Mouse (Mus musculus) kidney, adult 2 months (tissue): ENCODE measurements at regions not wholly inside any gene's neighbourhood (a gene's known extent, or its start where the extent isn't known, plus 50 kb on each side); places are given as distances from the start of the nearest gene placed in this dataset.

Source experiments
- DNase-seq: peaks from one replicate; pipeline ENCODE4 v3.0.0; 2021
- H3K27ac ChIP-seq: fragments of 200-500 bp; 2 replicates; pipeline ENCODE4 v1.5.1; 2012; ENCODE audit warnings: low read depth, low read length, control low read depth, inconsistent platforms; ENCODE audit not compliant: insufficient read depth
- H3K27me3 ChIP-seq: fragments of 200-500 bp; replicated peaks from 2 replicates; pipeline ENCODE4 v1.6.1; 2012; ENCODE audit warnings: mild to moderate bottlenecking, moderate library complexity, low read length, inconsistent platforms; ENCODE audit not compliant: control insufficient read depth, insufficient read depth
- H3K36me3 ChIP-seq: fragments of 200-500 bp; 2 replicates; pipeline ENCODE4 v1.6.1; 2012; ENCODE audit warnings: mild to moderate bottlenecking, moderate library complexity, low read length, inconsistent platforms; ENCODE audit not compliant: control insufficient read depth, insufficient read depth
- H3K4me1 ChIP-seq: fragments of 200-500 bp; 2 replicates; pipeline ENCODE4 v1.6.1; 2011; ENCODE audit warnings: low read length; ENCODE audit not compliant: control insufficient read depth, insufficient read depth
- H3K4me3 ChIP-seq: fragments of 200-500 bp; 2 replicates; pipeline ENCODE4 v1.5.1; 2011; ENCODE audit warnings: mild to moderate bottlenecking, low read depth, low read length, control low read depth; ENCODE audit not compliant: insufficient read depth
- CTCF ChIP-seq: fragments of 200-500 bp; conservative IDR thresholded peaks from 2 replicates; pipeline ENCODE4 v1.5.1; 2011; ENCODE audit warnings: low read depth, mild to moderate bottlenecking, control low read depth, low read length, moderate library complexity, mixed read lengths; ENCODE audit not compliant: insufficient read depth, insufficient read length
- POLR2A ChIP-seq: fragments of 200-500 bp; IDR thresholded peaks from one replicate; pipeline ENCODE4 v1.6.1; 2011; ENCODE audit warnings: low read depth, low read length, control low read depth
- WGBS: fragments of 180-500 bp; shearing (Covaris S2); methylation state at CpG from one replicate; pipeline ENCODE4 v1.1.7; 2018; 5-methylcytosine and 5-hydroxymethylcytosine counted together

- WGBS: 57% methylated on average over 10 of the region's 10 CpGs
- H3K27me3 ChIP-seq: 0 out of 2 replicates have a peak, but pooled peaks cover 1% of the 10 kb centered on the region
- no peak for TF ChIP-seq CTCF
- H3K27ac ChIP-seq: no peak overlapping the region
- no peak overlapping the region for H3K4me3 ChIP-seq
- no peaks in the 10 kb centered on the region for H3K36me3 ChIP-seq
- 0 out of 2 replicates have a peak, but pooled peaks cover 1% of the 10 kb centered on the region for H3K4me1 ChIP-seq
- no peak for DNase-seq
Observed at GRCm38 (mm10) chr10:122563973-122564372, 114.6 kb upstream of the Ppm1h start.

- Histone ChIP-seq H3K36me3 (no peaks in the 10 kb centered on the region), H3K27ac (no peak overlapping the region), H3K4me1 (no peaks in the 10 kb centered on the region), H3K27me3 (0 out of 2 replicates have a peak, but pooled peaks cover 1% of the 10 kb centered on the region), H3K4me3 (no peak overlapping the region)
- no peak for TF ChIP-seq POLR2A
- no peak for TF ChIP-seq CTCF
- WGBS: 80% methylated on average over 10 of the region's 10 CpGs
- no peak for DNase-seq
Observed at GRCm38 (mm10) chr10:122564473-122564872, 114.1 kb upstream of the Ppm1h start.

- H3K27ac ChIP-seq: no peak overlapping the region
- no peak for DNase-seq
- no peaks in the 10 kb centered on the region for H3K36me3 ChIP-seq
- H3K27me3 ChIP-seq: 0 out of 2 replicates have a peak, but pooled peaks cover 1% of the 10 kb centered on the region
- WGBS: 69% methylated on average over 4 of the region's 4 CpGs
- no peak overlapping the region for H3K4me3 ChIP-seq
- H3K4me1 ChIP-seq: 0 out of 2 replicates have a peak, but pooled peaks cover 3% of the 10 kb centered on the region
- TF ChIP-seq CTCF: 0 out of 2 replicates have a peak, but pooled peaks have one; percentile 10
- TF ChIP-seq POLR2A: no peak
Observed at GRCm38 (mm10) chr10:122566601-122567000, 112.0 kb upstream of the Ppm1h start.

GRCm38 (mm10) chr10:122569546-122570202, 108.9 kb upstream of the Ppm1h start:
- H3K4me3 ChIP-seq: no peak overlapping the region
- WGBS: 64% methylated on average over 13 of the region's 13 CpGs
- DNase-seq: no peak
- no peak overlapping the region for H3K27ac ChIP-seq
- no peak for TF ChIP-seq POLR2A
- TF ChIP-seq CTCF: no peak
- H3K27me3 ChIP-seq: 0 out of 2 replicates have a peak, but pooled peaks cover 1% of the 10 kb centered on the region
- 0 out of 2 replicates have a peak, but pooled peaks cover 3% of the 10 kb centered on the region for H3K4me1 ChIP-seq
- no peaks in the 10 kb centered on the region for H3K36me3 ChIP-seq

- Histone ChIP-seq H3K4me3 (no peak overlapping the region), H3K27ac (no peak overlapping the region), H3K27me3 (0 out of 2 replicates have a peak, but pooled peaks cover 1% of the 10 kb centered on the region), H3K36me3 (no peaks in the 10 kb centered on the region), H3K4me1 (0 out of 2 replicates have a peak, but pooled peaks cover 3% of the 10 kb centered on the region)
- 41% methylated on average over 13 of the region's 13 CpGs for WGBS
- DNase-seq: no peak
- TF ChIP-seq CTCF: no peak
- TF ChIP-seq POLR2A: no peak
Observed at GRCm38 (mm10) chr10:122570909-122571551, 107.5 kb upstream of the Ppm1h start.

GRCm38 (mm10) chr10:122576171-122577063, 102.1 kb upstream of the Ppm1h start:
- no peak for DNase-seq
- no peak overlapping the region for H3K27ac ChIP-seq
- no peaks in the 10 kb centered on the region for H3K27me3 ChIP-seq
- no peak overlapping the region for H3K4me3 ChIP-seq
- H3K4me1 ChIP-seq: no peaks in the 10 kb centered on the region
- no peaks in the 10 kb centered on the region for H3K36me3 ChIP-seq
- TF ChIP-seq CTCF: no peak
- no peak for TF ChIP-seq POLR2A
- 92% methylated on average over 8 of the region's 8 CpGs for WGBS
